Mouse (Mus musculus): ENCODE data around the gene Sprn. TPM values are rescaled to one million over a fixed set of nuclear protein-coding genes. Genes with fewer than 3 reads are reported as not detected.

Gene Sprn
- total and polyA plus RNA-seq, 2 experiments = 1.4 to 1.7 TPM

DNA sequence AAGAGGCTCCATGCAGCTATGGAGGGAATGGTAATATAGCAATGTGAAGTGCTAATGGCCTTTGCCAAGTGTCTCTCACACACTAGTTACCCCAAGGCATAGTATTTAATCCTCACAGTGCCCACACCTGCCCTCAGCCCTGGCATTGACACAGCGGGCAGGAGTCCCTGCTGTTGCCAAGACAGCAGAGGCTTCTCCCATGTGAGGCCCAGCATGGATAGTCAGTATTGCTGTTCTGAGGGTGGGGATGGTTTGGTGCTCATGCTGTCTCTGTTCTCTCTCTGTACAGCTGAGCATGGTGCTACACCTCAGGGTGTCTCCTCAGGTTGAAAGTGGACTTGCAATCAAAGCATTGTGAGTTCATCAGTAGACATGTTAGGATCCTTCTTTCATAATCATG is 35.8 kb upstream of the Sprn start:
- no peak for DNase-seq (ENCODE audit: extremely low read depth, low read depth, low spot score)
- no peak overlapping the region for H3K9ac ChIP-seq (ENCODE audit: low read depth, low read length)
- whole genome bisulfite sequencing = 100% methylated on average over 1 of the region's 1 CpGs
- no peak overlapping the region for H3K4me3 ChIP-seq (ENCODE audit: insufficient read depth, low read depth, low read length)
- H3K79me2 ChIP-seq (ENCODE audit: control insufficient read depth, insufficient read depth, low read length) = no peaks in the 10 kb centered on the region
- H3K4me1 ChIP-seq (ENCODE audit: control insufficient read depth, insufficient read depth, low read length) = no peaks in the 10 kb centered on the region
- H3K27me3 ChIP-seq (ENCODE audit: control insufficient read depth, insufficient read depth, low read length) = no peaks in the 10 kb centered on the region
- no peak for TF ChIP-seq CTCF (IDR thresholded peaks at IDR 0.05; ENCODE audit: low read depth, low read length)
- TF ChIP-seq POLR2A (IDR thresholded peaks at IDR 0.05; ENCODE audit: extremely low read depth, insufficient read depth, low read length) = no peak
- no peak overlapping the region for H3K27ac ChIP-seq (replicated peaks; ENCODE audit: insufficient read depth, low read depth, low read length)
- H3K36me3 ChIP-seq (ENCODE audit: control insufficient read depth, insufficient read depth, low read length) = no peaks in the 10 kb centered on the region

DNA sequence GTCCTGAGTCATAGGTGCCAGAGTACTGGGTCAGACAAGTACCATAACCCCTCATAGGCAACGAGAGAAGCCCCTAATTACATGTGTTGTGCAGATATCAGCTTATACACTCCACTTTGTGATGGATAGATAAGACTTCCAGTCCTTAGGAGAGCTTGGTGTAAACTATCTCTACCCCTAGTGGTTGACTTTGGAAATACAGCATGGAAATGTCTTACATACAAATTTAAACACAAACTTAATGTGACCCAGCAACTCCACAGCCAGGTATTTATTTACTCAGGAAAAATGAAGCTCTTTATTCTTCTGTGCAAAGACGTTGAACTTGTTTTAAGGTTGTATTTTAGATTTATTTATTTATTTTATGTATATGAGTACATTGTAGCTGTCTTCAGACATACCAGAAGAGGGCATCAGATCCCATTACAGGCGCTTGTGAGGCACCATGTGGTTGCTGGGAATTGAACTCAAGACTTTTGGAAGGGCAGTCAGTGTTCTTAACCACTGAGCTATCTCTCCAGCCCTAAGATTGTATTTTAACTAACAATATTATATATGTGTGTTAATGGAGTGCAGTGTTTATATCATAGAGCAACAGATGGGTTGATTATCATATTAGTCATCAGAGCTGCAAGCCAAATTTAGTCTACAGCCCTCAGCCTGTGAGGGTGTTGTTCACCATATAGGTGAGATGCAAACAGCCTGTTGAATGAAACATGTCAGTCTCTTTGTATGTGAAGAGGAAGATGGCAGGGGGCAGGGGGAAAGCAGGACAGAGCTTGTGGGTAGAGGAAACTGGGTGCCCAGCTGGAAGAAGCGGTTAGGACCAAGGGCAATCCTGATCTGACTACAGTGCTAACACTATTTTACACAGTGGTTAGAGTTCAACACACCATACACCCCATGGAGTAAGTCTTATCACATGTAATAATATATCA is 34.0 kb upstream of the Sprn start:
- Histone ChIP-seq H3K79me2 (ENCODE audit: control insufficient read depth, insufficient read depth, low read length) (no peaks in the 10 kb centered on the region), H3K4me3 (ENCODE audit: insufficient read depth, low read depth, low read length) (no peak overlapping the region), H3K9ac (ENCODE audit: low read depth, low read length) (no peak overlapping the region), H3K4me1 (ENCODE audit: control insufficient read depth, insufficient read depth, low read length) (no peaks in the 10 kb centered on the region), H3K27ac (replicated peaks; ENCODE audit: insufficient read depth, low read depth, low read length) (no peak overlapping the region), H3K36me3 (ENCODE audit: control insufficient read depth, insufficient read depth, low read length) (no peaks in the 10 kb centered on the region), H3K27me3 (ENCODE audit: control insufficient read depth, insufficient read depth, low read length) (no peaks in the 10 kb centered on the region)
- peak; percentile 52 for DNase-seq (ENCODE audit: extremely low read depth, low read depth, low spot score)
- WGBS = 62% methylated on average over 4 of the region's 4 CpGs
- TF ChIP-seq POLR2A (IDR thresholded peaks at IDR 0.05; ENCODE audit: extremely low read depth, insufficient read depth, low read length) = no peak
- peak; percentile 42 for TF ChIP-seq CTCF (IDR thresholded peaks at IDR 0.05; ENCODE audit: low read depth, low read length)

DNA sequence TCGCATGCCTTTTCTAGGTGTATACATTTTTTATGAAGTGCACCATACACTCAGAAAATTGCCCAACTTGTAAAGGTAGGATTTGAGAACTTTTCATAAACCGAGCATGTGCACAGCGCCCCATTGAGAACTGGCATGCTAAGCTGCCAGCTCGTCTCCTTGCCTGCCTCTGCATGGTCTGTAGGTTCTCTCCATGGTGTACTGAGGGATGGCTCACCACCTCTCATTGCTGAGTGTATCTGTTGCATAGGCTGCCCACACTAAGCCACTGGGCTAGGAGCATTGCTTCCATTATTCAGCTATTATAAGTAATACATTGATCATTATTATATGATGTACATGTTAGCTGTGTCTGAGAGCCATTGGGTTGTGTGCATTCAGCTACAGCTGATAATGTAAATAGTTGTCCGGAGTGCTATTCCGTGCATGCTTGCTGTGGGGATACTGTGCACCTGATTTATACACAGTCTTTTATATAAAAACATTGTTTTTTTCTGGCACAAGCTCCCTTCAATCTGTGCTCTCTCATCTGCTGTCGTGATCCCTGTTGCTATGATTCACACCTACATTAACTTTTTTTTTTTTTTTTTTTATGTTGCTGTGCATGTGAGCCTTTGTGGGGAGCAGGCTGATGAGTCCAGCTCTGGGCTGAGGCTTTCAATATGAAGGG is 33.2 kb upstream of the Sprn start:
- TF ChIP-seq POLR2A (IDR thresholded peaks at IDR 0.05; ENCODE audit: extremely low read depth, insufficient read depth, low read length) = no peak
- no peak for TF ChIP-seq CTCF (IDR thresholded peaks at IDR 0.05; ENCODE audit: low read depth, low read length)
- Histone ChIP-seq H3K79me2 (ENCODE audit: control insufficient read depth, insufficient read depth, low read length) (no peaks in the 10 kb centered on the region), H3K27me3 (ENCODE audit: control insufficient read depth, insufficient read depth, low read length) (no peaks in the 10 kb centered on the region), H3K36me3 (ENCODE audit: control insufficient read depth, insufficient read depth, low read length) (no peaks in the 10 kb centered on the region), H3K27ac (replicated peaks; ENCODE audit: insufficient read depth, low read depth, low read length) (no peak overlapping the region), H3K4me1 (ENCODE audit: control insufficient read depth, insufficient read depth, low read length) (no peaks in the 10 kb centered on the region), H3K9ac (ENCODE audit: low read depth, low read length) (no peak overlapping the region), H3K4me3 (ENCODE audit: insufficient read depth, low read depth, low read length) (no peak overlapping the region)
- WGBS = 82% methylated on average over 7 of the region's 7 CpGs
- DNase-seq (ENCODE audit: extremely low read depth, low read depth, low spot score) = no peak

DNA sequence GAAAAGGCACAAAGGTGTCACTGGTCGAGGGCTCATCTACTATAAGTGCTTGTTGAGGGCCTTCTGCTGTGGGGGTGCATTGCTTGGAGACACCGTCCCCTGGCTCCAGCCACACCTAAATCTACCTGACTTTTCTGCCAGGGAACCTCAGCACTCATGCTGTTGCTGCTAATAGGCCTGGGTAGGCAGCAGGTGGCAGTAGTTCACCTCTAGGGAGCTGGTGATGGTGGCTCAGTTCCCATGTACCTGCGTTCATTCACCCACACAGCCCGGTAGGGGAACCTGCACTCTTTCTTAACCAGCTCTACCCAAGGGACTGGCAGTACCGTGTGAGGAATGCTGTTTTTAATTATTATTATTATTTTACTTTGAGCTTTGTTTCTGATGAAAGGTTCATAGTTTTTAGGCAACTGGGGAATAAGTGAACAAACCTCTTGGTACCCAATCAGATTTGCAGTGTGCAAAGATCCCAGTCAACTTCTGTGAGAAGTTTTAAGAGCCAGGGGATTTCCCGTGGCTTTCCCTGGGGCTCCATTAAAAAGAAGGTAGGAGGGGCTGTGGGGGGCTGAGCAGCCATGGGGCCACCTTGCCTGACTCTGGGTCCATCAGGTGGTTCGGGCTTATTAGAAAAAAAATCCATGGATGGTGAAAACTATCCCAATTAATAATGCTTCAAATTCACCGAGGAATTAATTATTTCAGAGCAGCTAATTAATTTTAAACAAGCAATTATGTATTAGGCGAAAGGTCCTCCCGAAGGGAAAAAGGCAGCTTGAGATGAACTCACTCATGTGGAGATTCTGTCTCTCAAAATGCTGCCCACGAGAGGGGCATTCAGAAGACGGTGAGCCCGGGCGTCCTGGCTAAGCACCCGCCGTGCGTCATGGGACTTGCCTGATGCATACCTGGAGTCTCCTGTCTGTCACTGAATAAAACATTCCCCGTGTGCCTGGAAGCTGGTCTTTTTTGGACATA is 32.3 kb upstream of the Sprn start:
- Histone ChIP-seq H3K4me3 (ENCODE audit: insufficient read depth, low read depth, low read length) (no peak overlapping the region), H3K27ac (replicated peaks; ENCODE audit: insufficient read depth, low read depth, low read length) (no peak overlapping the region), H3K36me3 (ENCODE audit: control insufficient read depth, insufficient read depth, low read length) (no peaks in the 10 kb centered on the region), H3K9ac (ENCODE audit: low read depth, low read length) (no peak overlapping the region), H3K79me2 (ENCODE audit: control insufficient read depth, insufficient read depth, low read length) (no peaks in the 10 kb centered on the region), H3K4me1 (ENCODE audit: control insufficient read depth, insufficient read depth, low read length) (no peaks in the 10 kb centered on the region), H3K27me3 (ENCODE audit: control insufficient read depth, insufficient read depth, low read length) (no peaks in the 10 kb centered on the region)
- 59% methylated on average over 18 of the region's 18 CpGs for WGBS
- peak; percentile 82 for DNase-seq (ENCODE audit: extremely low read depth, low read depth, low spot score)
- TF ChIP-seq POLR2A (IDR thresholded peaks at IDR 0.05; ENCODE audit: extremely low read depth, insufficient read depth, low read length) = no peak
- TF ChIP-seq CTCF (IDR thresholded peaks at IDR 0.05; ENCODE audit: low read depth, low read length) = peak; percentile 98

DNA sequence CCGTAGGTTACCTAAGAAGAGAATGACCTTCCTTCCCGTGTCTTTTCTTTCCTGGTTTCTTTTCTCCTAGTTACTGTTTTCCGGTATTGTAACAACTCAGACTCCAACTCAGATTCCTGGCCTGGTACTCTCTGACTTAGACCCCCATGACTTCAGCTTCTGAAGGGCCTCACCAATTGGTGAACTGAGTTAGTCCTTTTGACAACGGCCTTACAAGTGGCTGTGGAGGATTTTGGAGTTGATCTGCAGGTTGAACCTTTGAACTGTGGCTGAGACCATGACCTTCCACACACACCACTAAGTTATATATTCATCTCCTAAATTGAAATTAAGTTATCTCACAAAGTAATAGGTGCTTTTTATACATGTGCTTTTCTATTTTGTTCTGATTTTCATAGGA is 29.5 kb upstream of the Sprn start:
- Histone ChIP-seq H3K79me2 (ENCODE audit: control insufficient read depth, insufficient read depth, low read length) (no peaks in the 10 kb centered on the region), H3K4me1 (ENCODE audit: control insufficient read depth, insufficient read depth, low read length) (no peaks in the 10 kb centered on the region), H3K27ac (replicated peaks; ENCODE audit: insufficient read depth, low read depth, low read length) (no peak overlapping the region), H3K9ac (ENCODE audit: low read depth, low read length) (no peak overlapping the region), H3K36me3 (ENCODE audit: control insufficient read depth, insufficient read depth, low read length) (no peaks in the 10 kb centered on the region), H3K27me3 (ENCODE audit: control insufficient read depth, insufficient read depth, low read length) (no peaks in the 10 kb centered on the region), H3K4me3 (ENCODE audit: insufficient read depth, low read depth, low read length) (no peak overlapping the region)
- DNase-seq (ENCODE audit: extremely low read depth, low read depth, low spot score) = no peak
- TF ChIP-seq CTCF (IDR thresholded peaks at IDR 0.05; ENCODE audit: low read depth, low read length) (no peak), POLR2A (IDR thresholded peaks at IDR 0.05; ENCODE audit: extremely low read depth, insufficient read depth, low read length) (no peak)
- WGBS = 73% methylated on average over 4 of the region's 4 CpGs

All from liver, adult 2 months (tissue).